Mouse (Mus musculus) kidney, adult 2 months (tissue): ENCODE measurements around the gene Rnaseh1. TPM values are rescaled to one million over a fixed set of nuclear protein-coding genes. Genes with fewer than 3 reads are reported as not detected.

Experiments
- DNase-seq: peaks from one replicate; pipeline ENCODE4 v3.0.0; 2021
- H3K27ac ChIP-seq: fragments of 200-500 bp; 2 replicates; pipeline ENCODE4 v1.5.1; 2012; ENCODE audit warnings: low read depth, low read length, control low read depth, inconsistent platforms; ENCODE audit not compliant: insufficient read depth
- H3K27me3 ChIP-seq: fragments of 200-500 bp; replicated peaks from 2 replicates; pipeline ENCODE4 v1.6.1; 2012; ENCODE audit warnings: mild to moderate bottlenecking, moderate library complexity, low read length, inconsistent platforms; ENCODE audit not compliant: control insufficient read depth, insufficient read depth
- H3K36me3 ChIP-seq: fragments of 200-500 bp; 2 replicates; pipeline ENCODE4 v1.6.1; 2012; ENCODE audit warnings: mild to moderate bottlenecking, moderate library complexity, low read length, inconsistent platforms; ENCODE audit not compliant: control insufficient read depth, insufficient read depth
- H3K4me1 ChIP-seq: fragments of 200-500 bp; 2 replicates; pipeline ENCODE4 v1.6.1; 2011; ENCODE audit warnings: low read length; ENCODE audit not compliant: control insufficient read depth, insufficient read depth
- H3K4me3 ChIP-seq: fragments of 200-500 bp; 2 replicates; pipeline ENCODE4 v1.5.1; 2011; ENCODE audit warnings: mild to moderate bottlenecking, low read depth, low read length, control low read depth; ENCODE audit not compliant: insufficient read depth
- CTCF ChIP-seq: fragments of 200-500 bp; conservative IDR thresholded peaks from 2 replicates; pipeline ENCODE4 v1.5.1; 2011; ENCODE audit warnings: low read depth, mild to moderate bottlenecking, control low read depth, low read length, moderate library complexity, mixed read lengths; ENCODE audit not compliant: insufficient read depth, insufficient read length
- POLR2A ChIP-seq: fragments of 200-500 bp; IDR thresholded peaks from one replicate; pipeline ENCODE4 v1.6.1; 2011; ENCODE audit warnings: low read depth, low read length, control low read depth
- WGBS: fragments of 180-500 bp; shearing (Covaris S2); methylation state at CpG from one replicate; pipeline ENCODE4 v1.1.7; 2018; 5-methylcytosine and 5-hydroxymethylcytosine counted together
- polyA plus RNA-seq: library from polyadenylated mRNA; depleted of rRNA; stranded (reverse); fragments of >200 nt; gene quantifications from 2 replicates; pipeline ENCODE4 v1.2.3, GENCODE M21; 2012

Gene Rnaseh1
- polyA plus RNA-seq, 1 experiment, result 9.8 TPM

- H3K4me1 ChIP-seq, result no peaks in the 10 kb centered on the region
- no peak overlapping the region for H3K4me3 ChIP-seq
- H3K36me3 ChIP-seq, result no peaks in the 10 kb centered on the region
- WGBS, result 61% methylated on average over 8 of the region's 8 CpGs
- DNase-seq, result no peak
- no peak for TF ChIP-seq POLR2A
- TF ChIP-seq CTCF, result no peak
- no peaks in the 10 kb centered on the region for H3K27me3 ChIP-seq
- no peak overlapping the region for H3K27ac ChIP-seq
These were observed 36.9 kb downstream of the Rnaseh1 start for GRCm38 (mm10) chr12:28686199-28686879.

GRCm38 (mm10) chr12:28688996-28689395, 39.6 kb downstream of the Rnaseh1 start:
- TF ChIP-seq CTCF (no peak), POLR2A (no peak)

DNA sequence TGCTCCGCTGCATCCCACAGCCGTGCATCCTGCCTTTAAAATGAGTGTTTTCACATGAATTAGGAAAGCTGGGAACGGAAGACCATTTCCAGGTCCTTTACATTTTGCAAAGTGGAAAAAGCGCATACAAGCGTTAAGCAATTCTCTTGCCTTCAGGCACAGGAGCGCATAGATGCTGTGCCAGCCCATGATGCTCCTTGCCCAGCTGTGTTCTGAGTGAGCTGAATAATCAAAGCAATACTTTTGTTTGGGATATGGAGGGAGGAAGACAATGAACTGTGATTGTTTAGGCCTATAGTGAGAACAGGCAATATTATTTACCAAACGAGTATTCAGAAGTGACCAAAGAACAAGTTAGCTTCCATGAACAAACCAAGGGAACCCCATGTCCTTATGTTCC, 41.3 kb downstream of the Rnaseh1 start:
- Histone ChIP-seq H3K27ac (no peak overlapping the region), H3K27me3 (no peaks in the 10 kb centered on the region), H3K36me3 (no peaks in the 10 kb centered on the region), H3K4me3 (no peak overlapping the region), H3K4me1 (no peaks in the 10 kb centered on the region)
- TF ChIP-seq CTCF, result no peak
- TF ChIP-seq POLR2A, result no peak
- no peak for DNase-seq
- WGBS, result 94% methylated on average over 7 of the region's 7 CpGs

More at GRCm38 (mm10) chr12:28688996-28689395, 39.6 kb downstream of the Rnaseh1 start:
- DNase-seq, result no peak
- no peaks in the 10 kb centered on the region for H3K36me3 ChIP-seq
- H3K4me3 ChIP-seq, result no peak overlapping the region
- H3K27ac ChIP-seq, result no peak overlapping the region
- no peaks in the 10 kb centered on the region for H3K4me1 ChIP-seq
- no peaks in the 10 kb centered on the region for H3K27me3 ChIP-seq
- WGBS, result 88% methylated on average over 6 of the region's 6 CpGs

DNA sequence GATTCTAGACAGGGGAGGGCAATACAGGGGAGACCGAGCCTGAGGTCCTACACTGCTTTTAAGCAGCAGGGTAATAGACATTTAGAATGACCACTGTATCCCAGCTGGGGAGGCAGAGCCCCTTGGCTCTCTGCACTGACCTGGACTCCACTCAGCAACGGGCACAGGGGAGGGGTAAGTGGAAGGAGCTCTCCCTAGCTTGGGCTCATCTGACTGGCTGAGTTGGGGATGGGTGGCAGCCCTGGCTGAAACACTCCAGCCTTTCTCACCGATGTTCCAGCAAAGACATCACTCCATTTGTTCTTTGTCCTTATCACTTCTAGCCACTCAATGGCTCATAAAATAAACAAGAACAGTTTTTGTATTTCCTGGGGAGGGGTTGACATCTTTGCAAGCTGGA, 44.3 kb downstream of the Rnaseh1 start:
- Histone ChIP-seq H3K27me3 (no peaks in the 10 kb centered on the region), H3K27ac (no peak overlapping the region), H3K4me3 (no peak overlapping the region), H3K36me3 (no peaks in the 10 kb centered on the region), H3K4me1 (0 out of 2 replicates have a peak, but pooled peaks cover 4% of the 10 kb centered on the region)
- WGBS, result 82% methylated on average over 3 of the region's 3 CpGs
- DNase-seq, result no peak
- no peak for TF ChIP-seq POLR2A
- TF ChIP-seq CTCF, result no peak

- no peaks in the 10 kb centered on the region for H3K27me3 ChIP-seq
- no peaks in the 10 kb centered on the region for H3K36me3 ChIP-seq
- 0 out of 2 replicates have a peak, but pooled peaks cover 4% of the 10 kb centered on the region for H3K4me1 ChIP-seq
- 77% methylated on average over 2 of the region's 2 CpGs for WGBS
- TF ChIP-seq POLR2A (no peak), CTCF (no peak)
- no peak overlapping the region for H3K4me3 ChIP-seq
- no peak overlapping the region for H3K27ac ChIP-seq
- DNase-seq, result peak; percentile 35
These were observed 44.8 kb downstream of the Rnaseh1 start for GRCm38 (mm10) chr12:28694231-28694630.

DNA sequence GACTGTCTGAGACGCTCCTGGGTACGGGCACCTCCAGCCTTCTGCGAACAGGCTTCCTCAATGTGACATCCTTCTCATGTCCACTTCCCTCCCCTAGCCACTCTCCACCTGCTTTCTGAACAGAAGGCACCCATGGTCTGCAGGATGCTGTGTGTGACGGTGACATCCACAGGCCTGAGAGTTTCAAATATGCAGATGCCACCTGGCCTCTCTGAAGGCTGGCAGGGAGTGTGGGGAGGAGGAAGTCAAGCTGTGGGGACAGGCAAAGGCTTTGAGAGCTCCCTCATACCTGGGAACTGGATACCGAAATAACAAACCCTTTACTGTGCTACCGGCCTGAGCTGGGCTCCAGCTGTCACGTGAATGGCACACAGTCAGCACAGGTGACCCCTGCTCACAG, 45.4 kb downstream of the Rnaseh1 start:
- Histone ChIP-seq H3K4me3 (no peak overlapping the region), H3K27me3 (no peaks in the 10 kb centered on the region), H3K4me1 (0 out of 2 replicates have a peak, but pooled peaks cover 4% of the 10 kb centered on the region), H3K27ac (no peak overlapping the region), H3K36me3 (no peaks in the 10 kb centered on the region)
- no peak for DNase-seq
- WGBS, result 91% methylated on average over 7 of the region's 7 CpGs
- TF ChIP-seq POLR2A (no peak), CTCF (no peak)

GRCm38 (mm10) chr12:28697821-28698595, 48.6 kb downstream of the Rnaseh1 start:
- TF ChIP-seq CTCF, result no peak
- TF ChIP-seq POLR2A, result no peak
- H3K27ac ChIP-seq, result no peak overlapping the region
- DNase-seq, result peak; percentile 83

More at GRCm38 (mm10) chr12:28697821-28698595, 48.6 kb downstream of the Rnaseh1 start:
- Histone ChIP-seq H3K4me1 (0 out of 2 replicates have a peak, but pooled peaks cover 4% of the 10 kb centered on the region), H3K4me3 (no peak overlapping the region), H3K27me3 (no peaks in the 10 kb centered on the region), H3K36me3 (no peaks in the 10 kb centered on the region)
- WGBS, result 49% methylated on average over 14 of the region's 14 CpGs
